Mouse (Mus musculus): ENCODE data around the gene Ptpn1. TPM values are rescaled to one million over a fixed set of nuclear protein-coding genes. Genes with fewer than 3 reads are reported as not detected.
A peak's percentile ranks its signal among the peaks of the same experiment; 100 is the strongest.

Ptpn1 gene
- polyA plus RNA-seq, 1 experiment from 2014 or later: 45.5 TPM

DNA sequence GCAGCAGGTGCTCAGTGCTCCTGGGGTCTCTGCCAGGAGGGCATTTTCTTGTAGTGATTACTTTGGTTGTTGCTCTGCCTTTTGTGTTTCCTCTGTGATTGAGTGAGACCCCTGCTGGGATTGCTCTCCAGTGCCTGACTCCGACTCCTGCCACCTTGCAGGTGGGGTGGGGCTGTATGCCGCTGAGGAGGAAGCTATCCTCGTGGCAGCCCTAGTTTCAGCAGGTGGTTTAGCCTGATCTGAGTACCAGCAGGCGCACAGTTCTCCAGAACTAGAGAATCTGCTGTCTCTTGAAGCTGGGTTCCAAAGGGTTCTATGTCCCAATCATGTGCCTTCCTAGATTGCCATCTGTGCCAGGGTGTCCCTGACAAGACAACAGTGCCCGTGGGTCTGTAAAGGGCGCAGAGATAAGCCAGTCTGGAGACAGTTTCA is 9.9 kb downstream of the Ptpn1 start:
- Histone ChIP-seq H3K9ac (ENCODE audit: low read depth, low read length) (no peak overlapping the region), H3K4me3 (ENCODE audit: low read length) (no peak overlapping the region), H3K36me3 (ENCODE audit: control insufficient read depth, insufficient read depth, low read length) (no peaks in the 10 kb centered on the region), H3K27ac (ENCODE audit: low read length) (peak overlapping the region; percentile 31; the same call in 1 of the 2 replicates), H3K9me3 (ENCODE audit: control insufficient read depth, low read length) (no peaks in the 10 kb centered on the region), H3K4me1 (ENCODE audit: control insufficient read depth, insufficient read depth, low read length) (peaks cover 28% of the 10 kb centered on the region), H3K27me3 (replicated peaks; ENCODE audit: control insufficient read depth, insufficient read depth, low read length) (no peaks in the 10 kb centered on the region), H3K4me2 (ENCODE audit: low read depth, low read length) (no peak overlapping the region)
- WGBS: 46% methylated on average over 6 of the region's 6 CpGs
- ATAC-seq: peak; percentile 49

DNA sequence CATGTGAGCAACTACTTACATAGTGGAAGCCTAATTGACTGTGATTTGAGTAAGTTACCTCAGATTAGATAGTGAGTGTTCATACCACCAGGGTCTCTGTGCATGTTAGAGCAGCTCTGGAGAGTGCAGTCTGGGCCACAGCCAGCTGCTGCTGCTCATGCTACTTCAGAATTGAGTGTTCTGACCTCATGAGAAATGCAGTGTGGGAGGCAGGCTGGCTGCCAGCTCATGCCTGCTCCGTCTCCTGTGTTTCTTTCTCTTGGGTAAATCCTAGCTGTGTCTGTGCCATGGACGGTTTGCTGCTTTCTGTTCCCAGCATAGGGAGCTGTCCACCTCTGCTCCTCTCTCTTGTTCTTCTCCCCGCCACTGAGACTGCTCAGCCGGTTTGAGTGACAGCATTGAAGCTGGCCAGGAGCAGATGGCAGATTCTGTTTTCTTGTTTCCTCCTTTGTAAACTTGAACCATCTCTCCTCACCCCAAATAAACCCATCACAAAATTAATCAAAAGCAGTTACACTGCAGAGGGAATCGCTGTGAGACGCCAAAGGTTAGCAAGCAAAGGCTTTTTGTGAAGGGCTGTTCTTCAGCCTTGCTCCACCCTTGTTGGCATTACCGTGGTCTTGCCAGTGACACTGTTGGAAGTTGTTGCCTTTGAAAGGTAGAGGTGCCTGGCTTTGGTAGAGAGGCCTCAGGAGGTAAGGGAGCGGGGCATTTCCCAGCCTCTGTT is 10.5 kb downstream of the Ptpn1 start:
- ATAC-seq: peak; percentile 78
- WGBS: 33% methylated on average over 8 of the region's 8 CpGs

DNA sequence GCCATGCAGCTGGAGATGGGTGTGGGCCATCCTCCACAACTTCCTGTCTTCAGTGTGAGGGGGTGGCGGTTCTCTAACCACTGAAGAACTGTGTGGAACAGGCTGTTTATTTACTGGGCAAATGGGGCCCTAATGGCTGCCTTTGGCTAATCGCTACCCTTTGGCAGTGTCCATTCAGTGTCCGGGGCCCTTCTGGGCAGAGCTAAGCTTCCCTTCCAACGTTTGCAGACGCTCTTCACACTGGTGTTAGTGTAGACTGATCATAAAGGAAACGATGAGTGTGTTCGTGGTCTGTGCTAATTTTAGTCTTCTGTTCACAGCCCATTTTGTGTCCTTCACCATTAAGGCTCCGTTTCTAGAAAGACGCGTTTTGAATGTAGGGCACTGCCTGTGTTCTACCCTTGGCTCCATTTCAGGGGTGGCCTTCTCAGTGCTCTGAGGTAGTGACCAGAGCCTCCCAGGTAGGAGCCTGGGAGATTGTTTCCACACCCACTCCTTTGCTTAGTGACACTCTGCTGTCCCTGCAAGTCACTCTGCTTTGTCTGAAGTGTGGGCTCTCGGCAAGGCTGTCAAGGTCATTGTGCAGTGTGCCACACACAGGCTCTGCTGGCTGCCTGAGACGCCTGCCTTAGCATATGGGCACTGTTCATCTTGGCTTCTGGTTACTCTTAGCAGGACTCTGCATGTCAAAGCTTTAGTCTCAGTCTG is 11.2 kb downstream of the Ptpn1 start:
- 0 out of 2 replicates have a peak, but pooled peaks have one; percentile 27 for ATAC-seq
- WGBS: 61% methylated on average over 12 of the region's 12 CpGs
- H3K27ac ChIP-seq (ENCODE audit: low read length): peak overlapping the region; percentile 31; the same call in 1 of the 2 replicates
- no peaks in the 10 kb centered on the region for H3K36me3 ChIP-seq (ENCODE audit: control insufficient read depth, insufficient read depth, low read length)
- H3K9me3 ChIP-seq (ENCODE audit: control insufficient read depth, low read length): no peaks in the 10 kb centered on the region
- H3K4me1 ChIP-seq (ENCODE audit: control insufficient read depth, insufficient read depth, low read length): peaks cover 31% of the 10 kb centered on the region
- H3K4me2 ChIP-seq (ENCODE audit: low read depth, low read length): no peak overlapping the region
- H3K27me3 ChIP-seq (replicated peaks; ENCODE audit: control insufficient read depth, insufficient read depth, low read length): no peaks in the 10 kb centered on the region
- no peak overlapping the region for H3K9ac ChIP-seq (ENCODE audit: low read depth, low read length)
- no peak overlapping the region for H3K4me3 ChIP-seq (ENCODE audit: low read length)

More for the DNA sequence above, 10.5 kb downstream of the Ptpn1 start:
- Histone ChIP-seq H3K4me3 (ENCODE audit: low read length) (no peak overlapping the region), H3K4me1 (ENCODE audit: control insufficient read depth, insufficient read depth, low read length) (peaks cover 28% of the 10 kb centered on the region), H3K4me2 (ENCODE audit: low read depth, low read length) (no peak overlapping the region; the same call in 1 of the 2 replicates), H3K27me3 (replicated peaks; ENCODE audit: control insufficient read depth, insufficient read depth, low read length) (no peaks in the 10 kb centered on the region), H3K36me3 (ENCODE audit: control insufficient read depth, insufficient read depth, low read length) (no peaks in the 10 kb centered on the region), H3K27ac (ENCODE audit: low read length) (peak overlapping the region; percentile 31), H3K9me3 (ENCODE audit: control insufficient read depth, low read length) (no peaks in the 10 kb centered on the region), H3K9ac (ENCODE audit: low read depth, low read length) (no peak overlapping the region)

DNA sequence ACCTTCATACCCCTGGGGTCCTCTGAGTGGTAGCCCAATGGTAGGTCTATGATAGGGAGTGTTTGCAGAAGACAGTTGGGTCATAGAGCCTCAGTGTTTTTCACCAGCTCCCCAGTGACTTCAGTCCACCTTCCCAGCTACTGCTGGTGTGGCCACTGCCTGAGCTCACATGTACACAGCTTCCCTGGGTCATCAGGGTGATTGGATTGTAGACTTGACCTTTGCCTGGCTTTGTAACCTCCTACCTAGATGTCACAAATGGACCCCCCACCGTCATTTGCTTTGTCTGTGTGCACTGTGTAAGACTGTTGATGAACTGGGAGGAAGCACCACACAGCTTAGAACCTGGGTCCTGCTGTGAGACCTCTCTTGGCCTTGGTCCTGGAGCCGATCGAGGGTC is 12.3 kb downstream of the Ptpn1 start:
- Histone ChIP-seq H3K4me2 (ENCODE audit: low read depth, low read length) (no peak overlapping the region), H3K4me1 (ENCODE audit: control insufficient read depth, insufficient read depth, low read length) (peaks cover 33% of the 10 kb centered on the region), H3K27ac (ENCODE audit: low read length) (no peak overlapping the region), H3K36me3 (ENCODE audit: control insufficient read depth, insufficient read depth, low read length) (no peaks in the 10 kb centered on the region), H3K27me3 (replicated peaks; ENCODE audit: control insufficient read depth, insufficient read depth, low read length) (no peaks in the 10 kb centered on the region), H3K4me3 (ENCODE audit: low read length) (no peak overlapping the region), H3K9ac (ENCODE audit: low read depth, low read length) (no peak overlapping the region), H3K9me3 (ENCODE audit: control insufficient read depth, low read length) (no peaks in the 10 kb centered on the region)
- WGBS: 85% methylated on average over 3 of the region's 3 CpGs
- ATAC-seq: no peak

DNA sequence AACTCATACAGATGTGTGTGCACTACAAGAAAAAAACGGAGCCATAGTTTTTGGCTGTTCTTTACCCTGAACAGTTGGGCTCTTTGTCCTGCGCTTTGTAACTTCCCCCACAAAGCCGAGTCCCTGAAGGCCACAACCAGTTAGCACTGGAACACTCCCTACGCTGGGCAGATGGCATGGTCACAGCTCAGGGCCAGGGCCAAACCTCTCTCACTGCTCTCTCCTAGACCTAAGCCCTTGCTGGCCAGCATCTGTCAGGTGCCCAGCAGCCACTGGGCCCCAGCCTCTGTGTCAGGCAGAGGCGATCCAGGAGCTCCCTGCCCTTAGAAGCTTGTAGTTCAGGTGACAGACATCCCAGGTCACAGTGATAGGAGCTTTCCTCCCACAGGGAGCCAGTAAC is 13.6 kb downstream of the Ptpn1 start:
- peaks cover 28% of the 10 kb centered on the region for H3K4me1 ChIP-seq (ENCODE audit: control insufficient read depth, insufficient read depth, low read length)
- 77% methylated on average over 5 of the region's 5 CpGs for WGBS
- H3K27me3 ChIP-seq (replicated peaks; ENCODE audit: control insufficient read depth, insufficient read depth, low read length): no peaks in the 10 kb centered on the region

DNA sequence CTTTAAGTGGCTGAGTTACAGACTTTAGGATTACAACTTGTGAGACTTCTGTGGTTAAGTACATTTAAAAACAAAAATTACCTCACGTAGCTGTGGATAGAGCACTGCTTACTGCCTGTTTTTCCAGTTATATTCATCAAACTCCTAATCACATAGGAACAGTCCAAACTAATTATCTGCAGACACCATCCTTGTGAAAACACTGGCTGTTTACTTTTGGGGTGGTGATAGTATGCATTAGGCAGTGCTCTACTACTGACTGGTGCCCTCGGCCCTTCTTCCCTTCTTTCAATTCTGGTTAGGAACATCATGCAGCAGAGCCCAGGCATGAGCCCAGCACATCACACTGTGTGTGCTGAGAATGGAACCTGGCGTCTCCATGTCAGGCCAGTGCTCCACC is 15.4 kb downstream of the Ptpn1 start:
- H3K4me2 ChIP-seq (ENCODE audit: low read depth, low read length): no peak overlapping the region
- no peaks in the 10 kb centered on the region for H3K9me3 ChIP-seq (ENCODE audit: control insufficient read depth, low read length)
- H3K9ac ChIP-seq (ENCODE audit: low read depth, low read length): no peak overlapping the region
- no peaks in the 10 kb centered on the region for H3K27me3 ChIP-seq (replicated peaks; ENCODE audit: control insufficient read depth, insufficient read depth, low read length)
- H3K4me3 ChIP-seq (ENCODE audit: low read length): no peak overlapping the region
- 60% methylated on average over 3 of the region's 3 CpGs for WGBS
- peaks cover 22% of the 10 kb centered on the region for H3K4me1 ChIP-seq (ENCODE audit: control insufficient read depth, insufficient read depth, low read length)
- H3K27ac ChIP-seq (ENCODE audit: low read length): no peak overlapping the region
- no peaks in the 10 kb centered on the region for H3K36me3 ChIP-seq (ENCODE audit: control insufficient read depth, insufficient read depth, low read length)
- ATAC-seq: 0 out of 2 replicates have a peak, but pooled peaks have one; percentile 31

More for the DNA sequence above, 13.6 kb downstream of the Ptpn1 start:
- H3K9ac ChIP-seq (ENCODE audit: low read depth, low read length): no peak overlapping the region
- no peaks in the 10 kb centered on the region for H3K9me3 ChIP-seq (ENCODE audit: control insufficient read depth, low read length)
- no peak overlapping the region for H3K4me3 ChIP-seq (ENCODE audit: low read length)
- H3K27ac ChIP-seq (ENCODE audit: low read length): no peak overlapping the region
- no peaks in the 10 kb centered on the region for H3K36me3 ChIP-seq (ENCODE audit: control insufficient read depth, insufficient read depth, low read length)
- no peak for ATAC-seq
- no peak overlapping the region for H3K4me2 ChIP-seq (ENCODE audit: low read depth, low read length)

DNA sequence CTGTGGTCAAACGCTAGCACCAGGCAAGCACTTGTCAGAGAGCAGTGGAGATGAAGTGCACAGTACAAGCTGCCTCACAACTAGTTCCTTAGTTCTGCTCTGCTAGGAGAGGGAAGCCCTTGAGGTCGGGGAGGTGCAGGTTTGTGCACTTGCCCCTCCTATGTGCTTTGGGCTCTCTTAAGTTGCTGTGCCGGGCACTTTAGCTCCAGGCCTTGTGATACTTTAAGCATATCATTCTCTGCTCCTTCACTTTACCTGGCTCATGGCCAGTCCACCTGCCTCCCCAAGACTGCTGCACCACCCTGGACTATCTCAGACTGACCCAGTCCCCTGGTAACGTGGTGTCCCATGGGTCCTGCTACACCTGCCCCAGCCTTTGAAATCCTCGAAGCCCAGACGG is 16.2 kb downstream of the Ptpn1 start:
- Histone ChIP-seq H3K4me2 (ENCODE audit: low read depth, low read length) (no peak overlapping the region), H3K9me3 (ENCODE audit: control insufficient read depth, low read length) (no peaks in the 10 kb centered on the region), H3K4me1 (ENCODE audit: control insufficient read depth, insufficient read depth, low read length) (peaks cover 14% of the 10 kb centered on the region), H3K9ac (ENCODE audit: low read depth, low read length) (no peak overlapping the region), H3K36me3 (ENCODE audit: control insufficient read depth, insufficient read depth, low read length) (no peaks in the 10 kb centered on the region), H3K27ac (ENCODE audit: low read length) (no peak overlapping the region), H3K27me3 (replicated peaks; ENCODE audit: control insufficient read depth, insufficient read depth, low read length) (no peaks in the 10 kb centered on the region), H3K4me3 (ENCODE audit: low read length) (no peak overlapping the region)
- ATAC-seq: no peak
- WGBS: 78% methylated on average over 6 of the region's 6 CpGs

DNA sequence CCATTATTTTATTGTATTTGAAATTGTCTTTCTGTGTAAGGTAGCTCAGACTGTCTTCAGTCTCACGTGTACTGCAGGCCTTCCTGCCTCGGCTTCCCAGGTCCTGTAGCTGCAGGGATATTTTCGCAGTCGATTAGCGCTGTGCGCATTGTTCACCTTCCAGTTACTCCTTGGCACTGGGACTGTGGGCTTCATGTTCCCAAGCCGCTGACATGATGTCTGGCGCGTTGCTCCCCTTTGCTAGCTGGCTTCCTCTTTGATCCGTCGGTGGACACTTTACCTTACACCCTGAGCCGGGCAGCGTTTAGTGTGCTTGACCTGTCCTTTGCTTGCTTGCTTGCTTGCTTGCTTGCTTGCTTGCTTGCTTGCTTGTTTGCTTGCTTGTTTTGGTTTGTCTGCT is 16.7 kb downstream of the Ptpn1 start:
- WGBS: 83% methylated on average over 13 of the region's 13 CpGs
- Histone ChIP-seq H3K4me2 (ENCODE audit: low read depth, low read length) (no peak overlapping the region), H3K9ac (ENCODE audit: low read depth, low read length) (no peak overlapping the region), H3K27ac (ENCODE audit: low read length) (no peak overlapping the region), H3K4me1 (ENCODE audit: control insufficient read depth, insufficient read depth, low read length) (peaks cover 10% of the 10 kb centered on the region), H3K36me3 (ENCODE audit: control insufficient read depth, insufficient read depth, low read length) (no peaks in the 10 kb centered on the region), H3K9me3 (ENCODE audit: control insufficient read depth, low read length) (no peaks in the 10 kb centered on the region), H3K4me3 (ENCODE audit: low read length) (no peak overlapping the region), H3K27me3 (replicated peaks; ENCODE audit: control insufficient read depth, insufficient read depth, low read length) (no peaks in the 10 kb centered on the region)
- no peak for ATAC-seq

DNA sequence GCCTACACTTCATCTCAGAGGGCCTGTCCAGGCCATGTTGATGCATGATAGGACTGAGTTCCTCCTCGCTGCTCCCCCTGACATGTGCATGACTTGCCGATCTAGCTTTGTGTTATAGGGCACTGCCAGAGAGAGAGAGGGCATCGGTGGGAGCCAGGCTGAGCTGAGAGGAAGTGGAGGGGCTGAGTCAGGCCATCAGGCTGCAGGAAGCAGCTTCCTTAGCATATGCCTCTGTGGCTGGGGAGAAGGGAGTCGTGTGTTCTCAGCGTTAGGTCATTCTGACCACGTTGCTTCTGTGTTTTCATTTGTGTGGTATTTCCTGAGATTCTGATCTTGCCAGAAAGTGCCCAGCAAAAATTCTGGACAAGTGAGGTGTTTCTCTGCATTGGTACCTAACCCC is 17.4 kb downstream of the Ptpn1 start:
- no peak overlapping the region for H3K9ac ChIP-seq (ENCODE audit: low read depth, low read length)
- peaks cover 10% of the 10 kb centered on the region for H3K4me1 ChIP-seq (ENCODE audit: control insufficient read depth, insufficient read depth, low read length)
- H3K4me3 ChIP-seq (ENCODE audit: low read length): no peak overlapping the region
- H3K27ac ChIP-seq (ENCODE audit: low read length): no peak overlapping the region
- 57% methylated on average over 6 of the region's 6 CpGs for WGBS
- no peaks in the 10 kb centered on the region for H3K27me3 ChIP-seq (replicated peaks; ENCODE audit: control insufficient read depth, insufficient read depth, low read length)
- no peaks in the 10 kb centered on the region for H3K9me3 ChIP-seq (ENCODE audit: control insufficient read depth, low read length)
- H3K36me3 ChIP-seq (ENCODE audit: control insufficient read depth, insufficient read depth, low read length): no peaks in the 10 kb centered on the region
- H3K4me2 ChIP-seq (ENCODE audit: low read depth, low read length): no peak overlapping the region
- ATAC-seq: no peak
